Mouse (Mus musculus) embryonic fibroblast, embryonic 13.5 days (primary cell): Measurements from ENCODE around the gene Pnrc1.

Source experiments
- CTCF ChIP-seq: IDR thresholded peaks from 2 replicates; pipeline ENCODE4 v1.5.1; 2011; ENCODE audit warnings: mild to moderate bottlenecking, control low read depth, low read length, moderate library complexity, borderline replicate concordance; ENCODE audit not compliant: insufficient read depth
- POLR2A ChIP-seq: IDR thresholded peaks from 2 replicates; pipeline ENCODE4 v1.6.1; 2011; ENCODE audit warnings: low read depth, mild to moderate bottlenecking, control low read depth, low read length, moderate library complexity

- TF ChIP-seq CTCF: no peak
- TF ChIP-seq POLR2A: no peak
Measured at GRCm38 (mm10) chr4:33262897-33263296, 27.1 kb downstream of the Pnrc1 start.
